In genomic region chr11:97923639-97924038, GRCm38 (mm10) we compare ENCODE assay signal across 30 mouse cellular contexts. TPM values are rescaled to one million over a fixed set of nuclear protein-coding genes. Genes with fewer than 3 reads are reported as not detected.
A peak's percentile ranks its signal among the peaks of the same experiment; 100 is the strongest.
DNase-seq lines count a peak whose midpoint lies in the region; ATAC-seq and TF ChIP-seq lines count a peak whose summit lies in the region.
"Had no signal": no experiment of that assay in that cellular context is flagged by ENCODE, and none has a peak within 500 bp of the region (broad histone marks: within the 10 kb centered on the region; RNA-seq: fewer than 3 reads in every experiment).

No protein-coding gene starts in this region.

- H3K9me3 ChIP-seq in kidney, embryonic 16.5 days (ENCODE audit: low read length): no peaks in the 10 kb centered on the region
- no peaks in the 10 kb centered on the region for H3K9me3 ChIP-seq in kidney, embryonic 14.5 days (ENCODE audit: control insufficient read depth, low read length)
- H3K9me3 ChIP-seq: embryonic facial prominence, embryonic 10.5 days; embryonic facial prominence, embryonic 13.5 days; forebrain, embryonic 13.5 days; G1E; heart, embryonic 10.5 days; heart, embryonic 13.5 days had no signal

- no peak for TF ChIP-seq CTCF in kidney, adult 2 months (conservative IDR thresholded peaks at IDR 0.05; ENCODE audit: insufficient read depth, insufficient read length, low read depth, low read length)

- ATAC-seq in kidney, embryonic 16.5 days (ENCODE audit: low FRiP score, low TSS enrichment): peak; percentile 79; the same call in 1 of the 2 replicates
- ATAC-seq in kidney, embryonic 14.5 days (ENCODE audit: low FRiP score, low TSS enrichment): no peak
- ATAC-seq: forebrain, embryonic 13.5 days; forebrain, embryonic 16.5 days; hindbrain, postnatal 0 days; inflammation-experienced regulatory T-cells, adult 6 months; Patski had no signal

- H3K4me2 ChIP-seq in kidney, embryonic 16.5 days (replicated peaks; ENCODE audit: low read depth, low read length): no peak overlapping the region
- no peak overlapping the region for H3K4me2 ChIP-seq in kidney, embryonic 14.5 days (replicated peaks; ENCODE audit: low read depth, low read length)
- H3K4me2 ChIP-seq: embryonic facial prominence, embryonic 13.5 days; forebrain, embryonic 13.5 days; heart, embryonic 13.5 days; hindbrain, embryonic 14.5 days had no signal

- WGBS in kidney, adult 2 months: 56% methylated on average over 9 of the region's 9 CpGs
- WGBS in kidney, embryonic 16.5 days: 62% methylated on average over 9 of the region's 9 CpGs
- 71% methylated on average over 9 of the region's 9 CpGs for whole genome bisulfite sequencing in kidney, embryonic 14.5 days

- H3K36me3 ChIP-seq in kidney, adult 2 months (ENCODE audit: control insufficient read depth, insufficient read depth, low read length): no peaks in the 10 kb centered on the region
- H3K36me3 ChIP-seq in kidney, embryonic 16.5 days (ENCODE audit: insufficient read depth, low read length): no peaks in the 10 kb centered on the region
- no peaks in the 10 kb centered on the region for H3K36me3 ChIP-seq in kidney, embryonic 14.5 days (ENCODE audit: control insufficient read depth, insufficient read depth, low read length)
- H3K36me3 ChIP-seq: embryonic facial prominence, embryonic 10.5 days; embryonic facial prominence, embryonic 13.5 days; heart, embryonic 10.5 days; heart, embryonic 13.5 days had no signal

- H3K27ac ChIP-seq in kidney, adult 2 months (ENCODE audit: insufficient read depth, low read depth, low read length): no peak overlapping the region
- peak overlapping the region; percentile 19; the same call in 1 of the 2 replicates for H3K27ac ChIP-seq in kidney, embryonic 16.5 days (ENCODE audit: low read length)
- H3K27ac ChIP-seq in kidney, embryonic 14.5 days (ENCODE audit: low read depth, low read length): no peak overlapping the region
- H3K27ac ChIP-seq: embryonic facial prominence, embryonic 10.5 days; embryonic facial prominence, embryonic 13.5 days; forebrain, embryonic 13.5 days; heart, adult 2 months; heart, embryonic 10.5 days; heart, embryonic 13.5 days; hindbrain, embryonic 14.5 days; hindbrain, postnatal 0 days had no signal

- no peak overlapping the region for H3K4me3 ChIP-seq in kidney, adult 2 months (ENCODE audit: insufficient read depth, low read depth, low read length)
- H3K4me3 ChIP-seq in kidney, embryonic 16.5 days (ENCODE audit: low read length): no peak overlapping the region
- H3K4me3 ChIP-seq in kidney, embryonic 14.5 days (ENCODE audit: low read length): no peak overlapping the region
- H3K4me3 ChIP-seq: embryonic facial prominence, embryonic 10.5 days; embryonic facial prominence, embryonic 13.5 days; erythroblast, embryonic 14.5 days; forebrain, embryonic 13.5 days; heart, adult 2 months; heart, embryonic 10.5 days; heart, embryonic 13.5 days had no signal

- TF ChIP-seq POLR2A in kidney, adult 2 months (IDR thresholded peaks at IDR 0.05; ENCODE audit: low read depth, low read length): no peak

- peak; percentile 36 for DNase-seq in adrenal gland, adult 2 months
- DNase-seq in adrenal gland, postnatal 25 days: no peak
- DNase-seq in kidney, adult 2 months: peak; percentile 14
- DNase-seq in kidney, adult 11 months: no peak
- DNase-seq in testis, postnatal 14 days (ENCODE audit: low spot score): peak; percentile 22
- DNase-seq in testis, postnatal 10 days (ENCODE audit: low spot score): no peak
- DNase-seq: B cell, adult 2 months; cerebellum, adult 11-12 months; cerebellum, adult 8-10 months; cerebellum, postnatal 36 days; embryo, embryonic 11 days; gastrocnemius, postnatal 10 days; gastrocnemius, postnatal 36 days; heart, adult 2 months; heart, postnatal 14 days; heart, postnatal 4 days had no signal

- no peaks in the 10 kb centered on the region for H3K27me3 ChIP-seq in kidney, adult 2 months (replicated peaks; ENCODE audit: control insufficient read depth, insufficient read depth, low read length)
- H3K27me3 ChIP-seq in kidney, embryonic 16.5 days (ENCODE audit: insufficient read depth, low read length): no peaks in the 10 kb centered on the region
- no peaks in the 10 kb centered on the region for H3K27me3 ChIP-seq in kidney, embryonic 14.5 days (ENCODE audit: control insufficient read depth, insufficient read depth, low read length)
- H3K27me3 ChIP-seq: embryonic facial prominence, embryonic 13.5 days; forebrain, embryonic 13.5 days; heart, embryonic 13.5 days; Patski had no signal

- no peak overlapping the region for H3K9ac ChIP-seq in kidney, embryonic 16.5 days (replicated peaks; ENCODE audit: low read length)
- no peak overlapping the region for H3K9ac ChIP-seq in kidney, embryonic 14.5 days (ENCODE audit: low read depth, low read length)
- H3K9ac ChIP-seq: embryonic facial prominence, embryonic 13.5 days; forebrain, embryonic 13.5 days; heart, embryonic 13.5 days; hindbrain, embryonic 14.5 days had no signal

- H3K4me1 ChIP-seq in kidney, adult 2 months (ENCODE audit: control insufficient read depth, insufficient read depth, low read length): no peaks in the 10 kb centered on the region
- 0 out of 2 replicates have a peak, but pooled peaks cover 3% of the 10 kb centered on the region for H3K4me1 ChIP-seq in kidney, embryonic 16.5 days (ENCODE audit: insufficient read depth, low read length)
- 0 out of 2 replicates have a peak, but pooled peaks cover 4% of the 10 kb centered on the region for H3K4me1 ChIP-seq in kidney, embryonic 14.5 days (ENCODE audit: control insufficient read depth, insufficient read depth, low read length)
- H3K4me1 ChIP-seq: embryonic facial prominence, embryonic 10.5 days; embryonic facial prominence, embryonic 13.5 days; forebrain, embryonic 13.5 days; heart, embryonic 10.5 days; heart, embryonic 13.5 days had no signal

RNA-seq across cellular contexts. Expression of gene Fbxo47, which starts 39.7 kb away (rescaled TPM):
- total RNA-seq in adrenal gland, adult 2 months (2021): 1 to 10 TPM in 1 of 2 experiments, under 1 TPM in 1; 0.78 to 1.0 TPM
- 0.21 TPM in 1 of 2 replicates, not detected in the other for polyA plus RNA-seq in adrenal gland, adult 2 months (2012; rRNA removed)
- 1.2 TPM in 1 of 2 replicates, not detected in the other for total RNA-seq in adrenal gland, postnatal 25 days (2021)
- 0.33 and 0.39 TPM in 2 replicates for polyA plus RNA-seq in kidney, adult 2 months (2012; rRNA removed)
- 0.45 and 0.46 TPM in 2 replicates for polyA plus RNA-seq in kidney, embryonic 16.5 days (2015; fragmentation: Nextera tagmentation; extraction: Ambion mirVana)
- 0.33 and 0.47 TPM in 2 replicates for polyA plus RNA-seq in kidney, embryonic 14.5 days (2014; fragmentation: Nextera tagmentation; extraction: Ambion mirVana)
- total RNA-seq: gastrocnemius, postnatal 36 days had no signal
- polyA plus RNA-seq: erythroblast, embryonic 14.5 days; G1E had no signal

Comparison
In these comparisons a context has a peak if more than half of its experiments do, and no peak if none do; other contexts are left out.
1. DNase-seq: peak in adrenal gland, adult 2 months (single experiment), kidney, adult 2 months (single experiment) and testis, postnatal 14 days (single experiment); none in adrenal gland, postnatal 25 days (single experiment), kidney, adult 11 months (single experiment) and testis, postnatal 10 days (single experiment).